Comparison of ENCODE assay signal across 7 mouse cellular contexts in the genomic region with DNA sequence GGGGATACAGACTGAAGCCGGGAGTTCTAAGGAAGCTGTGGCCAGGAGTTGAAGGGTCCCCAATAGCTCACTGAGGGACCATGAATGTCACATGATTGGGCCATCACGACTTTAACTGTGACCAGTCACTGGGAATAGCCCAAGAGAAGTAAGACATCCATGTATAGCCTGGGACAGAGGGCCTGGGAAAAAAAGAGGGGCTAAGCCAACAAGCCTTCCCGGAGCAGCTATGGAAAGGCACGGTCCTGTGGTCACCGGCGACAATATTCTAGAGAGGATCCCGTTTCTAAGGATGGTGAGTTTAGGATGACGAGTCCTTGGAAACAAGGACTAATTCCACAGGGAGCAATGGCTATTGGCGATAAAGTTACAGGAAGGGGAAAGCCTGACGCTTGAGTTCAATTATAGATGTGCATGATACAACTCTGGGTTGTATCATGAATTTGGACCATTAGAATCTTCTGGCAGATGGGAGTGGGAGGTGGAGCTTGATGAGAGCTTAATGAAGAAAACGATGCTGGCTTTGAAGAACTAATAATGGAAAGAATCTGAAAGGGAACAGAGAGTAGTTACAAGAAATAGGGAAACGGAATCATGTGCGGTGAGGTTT.
DNase-seq lines count a peak whose midpoint lies in the region; ATAC-seq and TF ChIP-seq lines count a peak whose summit lies in the region.

No protein-coding gene starts in this region.

- no peaks in the 10 kb centered on the region for H3K27me3 ChIP-seq in embryonic facial prominence, embryonic 13.5 days
- H3K27me3 ChIP-seq in hindbrain, embryonic 15.5 days: no peaks in the 10 kb centered on the region
- H3K27me3 ChIP-seq in myocyte (ENCODE audit: control insufficient read depth, insufficient read depth, insufficient read length): no peaks in the 10 kb centered on the region

- no peaks in the 10 kb centered on the region for H3K36me3 ChIP-seq in embryonic facial prominence, embryonic 13.5 days
- no peaks in the 10 kb centered on the region for H3K36me3 ChIP-seq in hindbrain, embryonic 15.5 days
- no peaks in the 10 kb centered on the region for H3K36me3 ChIP-seq in myocyte (ENCODE audit: control insufficient read depth, insufficient read depth)

- peak overlapping the region; percentile 19 for H3ac ChIP-seq in myocyte (ENCODE audit: control insufficient read depth, insufficient read length)

- H3K9me3 ChIP-seq in embryonic facial prominence, embryonic 13.5 days: no peaks in the 10 kb centered on the region
- no peaks in the 10 kb centered on the region for H3K9me3 ChIP-seq in hindbrain, embryonic 15.5 days

- no peak overlapping the region; the same call in 1 of the 2 replicates for H3K27ac ChIP-seq in embryonic facial prominence, embryonic 13.5 days
- H3K27ac ChIP-seq in hindbrain, embryonic 15.5 days (replicated peaks): peak overlapping the region; percentile 87

- H3K9ac ChIP-seq in embryonic facial prominence, embryonic 13.5 days: peak overlapping the region; percentile 81
- peak overlapping the region; percentile 79 for H3K9ac ChIP-seq in hindbrain, embryonic 15.5 days

- no peak for ATAC-seq in embryonic facial prominence, embryonic 13.5 days (ENCODE audit: insufficient number of reproducible peaks, insufficient read depth, low FRiP score, low TSS enrichment, low read depth)
- peak; percentile 57 for ATAC-seq in hindbrain, embryonic 15.5 days (ENCODE audit: low FRiP score, low read depth)

- DNase-seq in lung, adult 2 months: no peak
- DNase-seq in lung, postnatal 10 days: no peak
- no peak for DNase-seq in yolk sac, embryonic 10.5 days (ENCODE audit: low spot score)
- no peak for DNase-seq in spleen, postnatal 10 days (ENCODE audit: low spot score in 2 of 2)

- H3K4me2 ChIP-seq in embryonic facial prominence, embryonic 13.5 days: peak overlapping the region; percentile 75
- peak overlapping the region; percentile 80 for H3K4me2 ChIP-seq in hindbrain, embryonic 15.5 days
- peak overlapping the region; percentile 64 for H3K4me2 ChIP-seq in myocyte (ENCODE audit: low read depth)

- TF ChIP-seq CTCF in lung, adult 2 months (IDR thresholded peaks at IDR 0.05; ENCODE audit: insufficient read depth, low read length): no peak

- peak overlapping the region; percentile 77 for H3K4me3 ChIP-seq in lung, adult 2 months (replicated peaks; ENCODE audit: extremely low read depth, low read depth, low read length)
- H3K4me3 ChIP-seq in embryonic facial prominence, embryonic 13.5 days: peak overlapping the region; percentile 60
- peak overlapping the region; percentile 76 for H3K4me3 ChIP-seq in hindbrain, embryonic 15.5 days
- H3K4me3 ChIP-seq in myocyte: no peak overlapping the region

- H3K79me2 ChIP-seq in myocyte (ENCODE audit: control insufficient read depth, insufficient read depth): no peaks in the 10 kb centered on the region

- no peak for TF ChIP-seq POLR2A in lung, adult 2 months (IDR thresholded peaks at IDR 0.05; ENCODE audit: borderline replicate concordance, extremely low read depth, low read depth, low read length)
- no peak for TF ChIP-seq POLR2A in myocyte (IDR thresholded peaks at IDR 0.05; ENCODE audit: insufficient read length, low read depth)

- 53% methylated on average over 13 of the region's 13 CpGs for WGBS in lung, adult 2 months
- 19% methylated on average over 13 of the region's 13 CpGs for WGBS in embryonic facial prominence, embryonic 13.5 days
- 26% methylated on average over 13 of the region's 13 CpGs for WGBS in hindbrain, embryonic 15.5 days

- no peaks in the 10 kb centered on the region for H3K4me1 ChIP-seq in lung, adult 2 months (ENCODE audit: control insufficient read depth, insufficient read depth, low read length)
- no peaks in the 10 kb centered on the region for H3K4me1 ChIP-seq in embryonic facial prominence, embryonic 13.5 days
- H3K4me1 ChIP-seq in hindbrain, embryonic 15.5 days (replicated peaks): peaks cover 5% of the 10 kb centered on the region; the same call in 1 of the 2 replicates

TF ChIP-seq in myocyte, 11 proteins besides CTCF, POLR2A, EP300 and RAD21:
- TF ChIP-seq REST (IDR thresholded peaks at IDR 0.05; ENCODE audit: insufficient read depth, insufficient read length): no peak
